Mouse (Mus musculus): Measurements from ENCODE around the gene T. TPM values are rescaled to one million over a fixed set of nuclear protein-coding genes. Genes with fewer than 3 reads are reported as not detected.

T gene
- total RNA-seq (2014; fragmentation: Nextera tagmentation) (not detected in 2 replicates), total RNA-seq (2017) (0.05 TPM in 1 of 2 replicates, not detected in the other), polyA plus RNA-seq (2012) (not detected in 2 replicates)

- Histone ChIP-seq H3K36me3 (replicated peaks) (no peaks in the 10 kb centered on the region), H3K27me3 (ENCODE audit: insufficient read depth, low read length) (peaks cover 31% of the 10 kb centered on the region), H3K4me3 (ENCODE audit: low read depth, low read length) (no peak within 1 kb of the TSS), H3K4me1 (ENCODE audit: insufficient read depth, low read depth, low read length) (no peaks in the 10 kb centered on the region), H3K9me3 (replicated peaks) (no peaks in the 10 kb centered on the region)
- ATAC-seq (ENCODE audit: extremely low read depth, insufficient number of reproducible peaks, low FRiP score, poor library complexity, severe bottlenecking) = no peak
- TF ChIP-seq POLR2AphosphoS5 (IDR thresholded peaks at IDR 0.05; ENCODE audit: insufficient replicate concordance, low read depth, low read length) (no peak), CTCF (IDR thresholded peaks at IDR 0.05; ENCODE audit: low read depth, low read length) (no peak), GATA2 (IDR thresholded peaks at IDR 0.05; ENCODE audit: borderline replicate concordance, low read depth, low read length) (no peak), GATA1 (IDR thresholded peaks at IDR 0.05; ENCODE audit: borderline replicate concordance, low read length) (no peak), TAL1 (conservative IDR thresholded peaks at IDR 0.05; ENCODE audit: low read depth, low read length) (no peak)
- no peak for DNase-seq (ENCODE audit: low spot score)
Observed at GRCm38 (mm10) chr17:8433978-8434960, at the start of gene T. Gene T (plus strand): TSS chr17:8434423.

GRCm38 (mm10) chr17:8385441-8385840, 48.8 kb upstream of the T start:
- peaks cover 8% of the 10 kb centered on the region for H3K27me3 ChIP-seq (ENCODE audit: insufficient read depth, low read length)
- H3K4me3 ChIP-seq (ENCODE audit: low read depth, low read length) = no peak overlapping the region
- ATAC-seq (ENCODE audit: extremely low read depth, insufficient number of reproducible peaks, low FRiP score, poor library complexity, severe bottlenecking) (no peak), DNase-seq (ENCODE audit: low spot score) (no peak)
- TF ChIP-seq GATA2 (IDR thresholded peaks at IDR 0.05; ENCODE audit: borderline replicate concordance, low read depth, low read length) = no peak
- no peak for TF ChIP-seq POLR2AphosphoS5 (IDR thresholded peaks at IDR 0.05; ENCODE audit: insufficient replicate concordance, low read depth, low read length)
- no peak for TF ChIP-seq CTCF (IDR thresholded peaks at IDR 0.05; ENCODE audit: low read depth, low read length)
- H3K9me3 ChIP-seq (replicated peaks) = no peaks in the 10 kb centered on the region
- no peaks in the 10 kb centered on the region for H3K4me1 ChIP-seq (ENCODE audit: insufficient read depth, low read depth, low read length)
- H3K36me3 ChIP-seq (replicated peaks) = no peaks in the 10 kb centered on the region

DNA sequence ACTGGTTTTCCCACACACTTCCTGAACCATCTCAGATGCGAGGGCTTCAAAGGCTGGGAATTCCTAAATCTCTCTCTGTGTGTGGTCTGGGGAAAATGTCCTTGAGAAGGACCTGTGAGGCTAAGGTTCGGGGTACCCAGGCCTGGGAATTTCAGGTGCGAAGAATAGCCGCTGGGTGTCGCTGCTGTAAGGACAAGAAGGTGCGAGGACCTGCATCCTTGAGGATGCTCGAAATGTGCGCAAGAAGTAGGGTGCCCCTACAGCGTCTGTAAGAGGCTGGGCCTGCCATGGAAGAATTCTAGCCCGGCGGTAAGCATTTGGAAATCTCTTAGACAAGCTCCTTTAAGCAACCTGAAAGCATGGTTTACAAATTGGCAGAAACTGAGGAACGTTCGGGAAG, 45.8 kb upstream of the T start:
- Histone ChIP-seq H3K9me3 (replicated peaks) (no peaks in the 10 kb centered on the region), H3K4me1 (ENCODE audit: insufficient read depth, low read depth, low read length) (no peaks in the 10 kb centered on the region), H3K36me3 (replicated peaks) (no peaks in the 10 kb centered on the region), H3K4me3 (ENCODE audit: low read depth, low read length) (no peak overlapping the region), H3K27me3 (ENCODE audit: insufficient read depth, low read length) (peaks cover 8% of the 10 kb centered on the region)
- DNase-seq (ENCODE audit: low spot score) = no peak
- ATAC-seq (ENCODE audit: extremely low read depth, insufficient number of reproducible peaks, low FRiP score, poor library complexity, severe bottlenecking) = no peak
- TF ChIP-seq CTCF (IDR thresholded peaks at IDR 0.05; ENCODE audit: low read depth, low read length) (no peak), TAL1 (conservative IDR thresholded peaks at IDR 0.05; ENCODE audit: low read depth, low read length) (no peak), GATA1 (IDR thresholded peaks at IDR 0.05; ENCODE audit: borderline replicate concordance, low read length) (no peak)

DNA sequence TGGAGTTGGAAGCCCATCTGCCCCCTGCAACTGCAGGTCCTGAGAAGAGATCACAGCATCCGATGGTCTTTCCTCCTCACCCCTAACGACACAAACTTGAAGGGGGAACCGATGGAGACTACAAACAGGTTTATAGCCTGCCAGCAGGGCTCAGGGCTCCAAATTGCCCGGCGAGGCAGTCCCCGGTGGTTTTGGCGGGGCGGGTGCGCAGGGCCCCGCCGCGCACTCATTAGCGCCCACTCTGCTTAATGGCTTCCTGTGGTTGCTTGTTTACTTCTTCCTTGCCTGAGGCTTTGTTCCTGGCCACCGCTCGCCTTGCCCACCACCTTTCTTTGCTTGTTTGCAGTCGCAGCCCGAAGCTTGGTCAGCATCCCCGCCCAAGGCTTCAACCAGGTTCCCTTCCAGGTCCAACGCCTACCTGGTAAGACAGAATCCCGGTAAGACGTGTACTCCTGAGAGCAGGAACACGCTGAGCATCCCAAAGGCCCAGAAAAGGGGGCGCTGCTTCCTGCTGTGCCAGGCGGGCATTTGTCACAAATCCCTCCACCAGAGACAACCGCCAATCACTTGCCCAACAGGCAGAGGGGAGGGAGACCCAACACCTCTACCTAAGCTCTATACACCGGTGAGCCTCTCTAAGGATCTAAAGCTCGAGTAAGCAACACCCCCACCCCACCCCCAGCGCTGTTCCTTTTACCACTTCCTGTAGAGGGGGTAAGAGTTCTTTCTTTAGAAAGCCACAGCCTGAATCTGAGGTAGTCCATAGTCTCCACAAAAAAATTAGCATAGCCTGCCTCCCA, 45.0 kb upstream of the T start:
- Histone ChIP-seq H3K27me3 (ENCODE audit: insufficient read depth, low read length) (peaks cover 6% of the 10 kb centered on the region), H3K4me3 (ENCODE audit: low read depth, low read length) (no peak overlapping the region), H3K9me3 (replicated peaks) (no peaks in the 10 kb centered on the region), H3K4me1 (ENCODE audit: insufficient read depth, low read depth, low read length) (no peaks in the 10 kb centered on the region), H3K36me3 (replicated peaks) (no peaks in the 10 kb centered on the region)
- no peak for TF ChIP-seq POLR2AphosphoS5 (IDR thresholded peaks at IDR 0.05; ENCODE audit: insufficient replicate concordance, low read depth, low read length)
- no peak for TF ChIP-seq CTCF (IDR thresholded peaks at IDR 0.05; ENCODE audit: low read depth, low read length)
- no peak for TF ChIP-seq TAL1 (conservative IDR thresholded peaks at IDR 0.05; ENCODE audit: low read depth, low read length)
- no peak for TF ChIP-seq GATA1 (IDR thresholded peaks at IDR 0.05; ENCODE audit: borderline replicate concordance, low read length)
- TF ChIP-seq GATA2 (IDR thresholded peaks at IDR 0.05; ENCODE audit: borderline replicate concordance, low read depth, low read length) = no peak
- no peak for ATAC-seq (ENCODE audit: extremely low read depth, insufficient number of reproducible peaks, low FRiP score, poor library complexity, severe bottlenecking)
- no peak for DNase-seq (ENCODE audit: low spot score)

- no peak overlapping the region for H3K4me3 ChIP-seq (ENCODE audit: low read depth, low read length)
- DNase-seq (ENCODE audit: low spot score) (no peak), ATAC-seq (ENCODE audit: extremely low read depth, insufficient number of reproducible peaks, low FRiP score, poor library complexity, severe bottlenecking) (no peak)
- no peaks in the 10 kb centered on the region for H3K9me3 ChIP-seq (replicated peaks)
- no peak for TF ChIP-seq GATA2 (IDR thresholded peaks at IDR 0.05; ENCODE audit: borderline replicate concordance, low read depth, low read length)
- TF ChIP-seq GATA1 (IDR thresholded peaks at IDR 0.05; ENCODE audit: borderline replicate concordance, low read length) = no peak
- TF ChIP-seq TAL1 (conservative IDR thresholded peaks at IDR 0.05; ENCODE audit: low read depth, low read length) = no peak
- no peak for TF ChIP-seq POLR2AphosphoS5 (IDR thresholded peaks at IDR 0.05; ENCODE audit: insufficient replicate concordance, low read depth, low read length)
- TF ChIP-seq CTCF (IDR thresholded peaks at IDR 0.05; ENCODE audit: low read depth, low read length) = no peak
- H3K27me3 ChIP-seq (ENCODE audit: insufficient read depth, low read length) = peaks cover 6% of the 10 kb centered on the region
- no peaks in the 10 kb centered on the region for H3K36me3 ChIP-seq (replicated peaks)
- H3K4me1 ChIP-seq (ENCODE audit: insufficient read depth, low read depth, low read length) = no peaks in the 10 kb centered on the region
Observed at GRCm38 (mm10) chr17:8389790-8390095, 44.5 kb upstream of the T start.

DNA sequence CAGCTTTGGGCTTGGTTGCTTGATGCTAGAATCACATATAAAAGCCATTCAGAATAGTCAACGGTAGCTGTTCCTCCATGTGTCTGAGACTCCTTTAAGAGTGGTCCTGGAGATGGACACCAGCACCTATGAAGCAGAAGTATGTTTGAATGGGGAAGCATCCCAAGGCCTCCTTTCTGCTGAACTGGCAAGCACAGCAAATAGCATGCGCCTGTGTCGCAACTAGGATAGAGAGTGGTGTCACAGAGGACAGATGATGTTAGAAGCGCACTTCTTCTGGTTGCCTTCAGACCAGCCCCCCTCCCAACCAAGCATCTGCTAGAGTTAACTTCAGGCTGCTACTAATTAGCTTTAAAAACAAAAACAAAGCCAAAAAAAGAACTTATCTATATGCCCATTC, 43.7 kb upstream of the T start:
- TF ChIP-seq GATA1 (IDR thresholded peaks at IDR 0.05; ENCODE audit: borderline replicate concordance, low read length) (no peak), CTCF (IDR thresholded peaks at IDR 0.05; ENCODE audit: low read depth, low read length) (no peak), POLR2AphosphoS5 (IDR thresholded peaks at IDR 0.05; ENCODE audit: insufficient replicate concordance, low read depth, low read length) (no peak), TAL1 (conservative IDR thresholded peaks at IDR 0.05; ENCODE audit: low read depth, low read length) (no peak), GATA2 (IDR thresholded peaks at IDR 0.05; ENCODE audit: borderline replicate concordance, low read depth, low read length) (no peak)
- no peak overlapping the region for H3K4me3 ChIP-seq (ENCODE audit: low read depth, low read length)
- H3K36me3 ChIP-seq (replicated peaks) = no peaks in the 10 kb centered on the region
- no peaks in the 10 kb centered on the region for H3K9me3 ChIP-seq (replicated peaks)
- no peak for DNase-seq (ENCODE audit: low spot score)
- H3K4me1 ChIP-seq (ENCODE audit: insufficient read depth, low read depth, low read length) = no peaks in the 10 kb centered on the region
- H3K27me3 ChIP-seq (ENCODE audit: insufficient read depth, low read length) = peaks cover 6% of the 10 kb centered on the region
- no peak for ATAC-seq (ENCODE audit: extremely low read depth, insufficient number of reproducible peaks, low FRiP score, poor library complexity, severe bottlenecking)
